Mouse (Mus musculus) embryonic facial prominence, embryonic 11.5 days (tissue): ENCODE measurements around the gene Hoxb4. TPM values are rescaled to one million over a fixed set of nuclear protein-coding genes. Genes with fewer than 3 reads are reported as not detected.
A peak's percentile ranks its signal among the peaks of the same experiment; 100 is the strongest.

Experiments
- ATAC-seq: fragments of 200-750 bp; cut with Nextera tagmentation; replicated peaks from 2 replicates; pipeline ENCODE4 v1.8.0; 2017; ENCODE audit warnings: low read depth; ENCODE audit not compliant: insufficient number of reproducible peaks, low FRiP score, low TSS enrichment
- DNase-seq: peaks from one replicate; pipeline ENCODE4 v3.0.0-alpha.2; 2015; ENCODE audit warnings: low spot score
- H3K27ac ChIP-seq: fragments of 300-500 bp; sonication (generic); replicated peaks from 2 replicates; pipeline ENCODE4 v1.5.1; 2014; ENCODE audit warnings: mild to moderate bottlenecking, low read depth, low read length, control low read depth
- H3K27me3 ChIP-seq: fragments of 300-500 bp; sonication (generic); 2 replicates; pipeline ENCODE4 v1.6.1; 2014; ENCODE audit warnings: mild to moderate bottlenecking, low read length, moderate library complexity, mixed read lengths; ENCODE audit not compliant: control insufficient read depth, insufficient read depth
- H3K36me3 ChIP-seq: fragments of 300-500 bp; sonication (generic); replicated peaks from 2 replicates; pipeline ENCODE4 v1.6.1; 2014; ENCODE audit warnings: low read depth, mild to moderate bottlenecking, low read length, moderate library complexity, mixed read lengths; ENCODE audit not compliant: control insufficient read depth, insufficient read depth
- H3K4me1 ChIP-seq: fragments of 300-500 bp; sonication (generic); 2 replicates; pipeline ENCODE4 v1.6.1; 2014; ENCODE audit warnings: low read length, mixed read lengths; ENCODE audit not compliant: control insufficient read depth, insufficient read depth
- H3K4me2 ChIP-seq: fragments of 300-500 bp; sonication (generic); 2 replicates; pipeline ENCODE4 v1.6.1; 2014; ENCODE audit warnings: low read depth, mild to moderate bottlenecking, control low read depth, low read length, moderate library complexity
- H3K4me3 ChIP-seq: fragments of 300-500 bp; sonication (generic); 2 replicates; pipeline ENCODE4 v1.5.1; 2014; ENCODE audit warnings: low read depth, low read length, control low read depth
- H3K9ac ChIP-seq: fragments of 300-500 bp; sonication (generic); replicated peaks from 2 replicates; pipeline ENCODE4 v1.6.1; 2014; ENCODE audit warnings: mild to moderate bottlenecking, control low read depth, low read length
- H3K9me3 ChIP-seq: fragments of 300-500 bp; sonication (generic); replicated peaks from 2 replicates; pipeline ENCODE4 v1.6.1; 2016; ENCODE audit warnings: mild to moderate bottlenecking, low read length, inconsistent platforms, mixed read lengths; ENCODE audit not compliant: control insufficient read depth
- WGBS: fragments of 180-500 bp; shearing (Covaris S2); extraction: QIAGEN DNeasy Blood & Tissue Kit; methylation state at CpG from one replicate; pipeline ENCODE4 v1.1.7; 2014; 5-methylcytosine and 5-hydroxymethylcytosine counted together
- polyA plus RNA-seq: library from polyadenylated mRNA; unstranded; fragments of >200 nt; fragmentation: Nextera tagmentation; extraction: Ambion mirVana; gene quantifications from 2 replicates; pipeline ENCODE4 v1.2.1, GENCODE M21; 2014

Hoxb4 gene
- polyA plus RNA-seq, 1 experiment from 2014 or later = 0.24 TPM

DNA sequence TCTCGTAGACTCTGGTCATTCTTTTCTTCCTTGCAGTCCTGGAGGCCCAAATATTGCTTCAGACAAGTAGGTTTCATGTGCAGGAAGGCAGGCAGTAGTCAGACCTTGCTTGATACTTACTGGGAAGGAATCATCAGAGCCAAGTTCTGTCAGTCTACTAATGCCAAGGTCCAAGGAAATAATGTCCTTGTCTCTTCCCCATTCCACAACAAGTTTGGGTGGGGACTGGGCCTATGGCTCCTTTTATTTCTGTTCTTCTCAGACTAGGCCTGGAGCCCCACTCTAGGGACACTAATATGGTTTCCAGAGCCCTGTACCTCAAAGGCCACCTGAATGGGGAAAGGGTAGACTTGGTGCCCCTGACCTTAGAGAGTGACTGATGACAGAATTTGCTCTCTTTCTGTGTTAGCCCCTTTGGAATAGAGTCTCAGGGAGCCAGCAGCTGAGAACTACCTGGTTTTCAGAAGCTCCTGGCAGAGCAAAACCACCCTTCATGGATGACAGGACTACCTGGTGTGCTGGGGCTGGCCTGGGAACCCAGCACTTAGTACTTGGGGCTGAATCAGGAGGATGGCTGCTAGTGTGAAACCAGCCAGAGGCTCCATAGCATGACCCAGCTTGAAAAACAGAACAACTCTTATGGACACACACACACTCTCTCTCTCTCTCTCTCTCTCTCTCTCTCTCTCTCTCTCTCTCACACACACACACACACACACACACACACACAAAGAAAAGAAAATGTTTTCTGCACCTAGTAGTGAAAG lies 29.4 kb upstream of the Hoxb4 start:
- 7% methylated on average over 1 of the region's 1 CpGs for WGBS
- no peak for DNase-seq
- no peak overlapping the region for H3K4me2 ChIP-seq

DNA sequence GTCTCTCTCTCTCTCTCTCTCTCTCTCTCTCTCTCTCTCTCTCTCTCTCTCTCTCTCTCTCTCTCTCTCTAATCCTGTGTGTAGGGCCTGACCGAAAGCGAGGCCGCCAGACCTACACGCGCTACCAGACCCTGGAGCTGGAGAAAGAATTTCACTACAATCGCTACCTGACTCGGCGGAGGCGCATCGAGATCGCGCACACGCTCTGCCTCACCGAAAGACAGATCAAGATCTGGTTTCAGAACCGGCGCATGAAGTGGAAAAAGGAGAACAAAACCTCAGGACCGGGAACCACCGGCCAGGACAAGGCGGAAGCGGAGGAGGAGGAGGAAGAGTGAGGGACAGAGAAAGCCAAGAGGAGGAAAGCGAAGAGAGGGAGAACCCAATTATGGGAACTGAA lies 28.8 kb upstream of the Hoxb4 start:
- Histone ChIP-seq H3K4me1 (no peaks in the 10 kb centered on the region), H3K27me3 (peaks cover 96% of the 10 kb centered on the region), H3K4me3 (no peak overlapping the region), H3K9me3 (no peaks in the 10 kb centered on the region), H3K4me2 (no peak overlapping the region), H3K27ac (no peak overlapping the region), H3K36me3 (no peaks in the 10 kb centered on the region), H3K9ac (no peak overlapping the region)
- WGBS = 2% methylated on average over 21 of the region's 21 CpGs
- no peak for ATAC-seq
- DNase-seq = no peak

More for the DNA sequence above, 29.4 kb upstream of the Hoxb4 start:
- H3K4me3 ChIP-seq = no peak overlapping the region
- H3K36me3 ChIP-seq = no peaks in the 10 kb centered on the region
- no peak overlapping the region for H3K9ac ChIP-seq
- H3K4me1 ChIP-seq = no peaks in the 10 kb centered on the region
- no peak overlapping the region for H3K27ac ChIP-seq
- no peak for ATAC-seq
- H3K27me3 ChIP-seq = peaks cover 94% of the 10 kb centered on the region
- H3K9me3 ChIP-seq = no peaks in the 10 kb centered on the region

DNA sequence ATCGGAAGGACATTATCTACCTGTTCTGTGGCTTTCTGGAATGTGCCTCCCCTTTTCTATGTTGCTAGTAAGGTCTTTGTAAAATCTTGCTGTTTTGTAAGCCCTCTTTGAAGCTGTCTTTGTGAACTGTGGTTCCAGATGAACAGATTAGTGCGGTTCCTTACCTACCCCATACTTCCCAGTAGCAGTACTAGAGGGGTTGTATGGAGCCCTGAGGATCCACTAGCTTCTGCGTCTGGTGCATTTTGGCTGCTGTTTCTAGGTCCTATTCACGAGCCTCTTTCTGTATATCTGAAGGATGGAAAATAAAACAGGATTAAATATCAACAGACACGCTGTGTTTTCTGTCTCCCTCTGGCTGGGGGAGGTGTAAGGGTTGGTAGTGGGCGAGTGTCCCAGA lies 28.2 kb upstream of the Hoxb4 start:
- WGBS = 7% methylated on average over 6 of the region's 6 CpGs
- no peak overlapping the region for H3K9ac ChIP-seq
- no peaks in the 10 kb centered on the region for H3K4me1 ChIP-seq

DNA sequence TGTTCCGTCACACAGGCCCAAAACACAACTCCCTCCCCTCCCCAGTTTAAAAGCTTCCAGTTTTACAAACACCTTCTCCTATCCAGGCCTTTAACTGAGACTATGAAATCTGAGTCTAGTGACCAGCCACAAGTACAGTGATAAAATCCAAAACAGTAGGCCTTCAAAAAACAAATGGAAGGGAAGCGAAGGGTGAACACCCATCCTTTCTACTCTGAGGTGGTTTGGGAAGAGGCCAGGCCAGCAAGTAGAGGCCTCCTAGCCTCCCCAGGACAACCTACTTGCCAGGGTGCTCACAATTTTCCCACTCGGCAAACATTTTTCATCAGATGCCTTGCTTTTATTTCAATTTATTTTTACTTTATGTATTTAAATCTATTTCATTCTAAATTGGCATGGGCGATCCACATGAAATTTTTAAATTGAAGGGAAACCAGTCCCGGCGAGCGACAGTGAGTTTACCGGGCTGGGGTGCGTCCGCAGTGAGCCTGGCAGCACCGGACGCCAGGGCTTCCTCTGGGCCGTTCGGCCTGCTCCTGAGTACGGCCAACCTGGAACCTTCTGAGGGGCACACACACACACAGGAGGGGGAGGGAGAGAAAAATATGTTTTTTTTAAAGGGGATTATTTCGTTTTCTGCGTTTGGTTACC lies 27.2 kb upstream of the Hoxb4 start:
- Histone ChIP-seq H3K4me1 (no peaks in the 10 kb centered on the region), H3K27me3 (peaks cover 96% of the 10 kb centered on the region), H3K27ac (no peak overlapping the region), H3K36me3 (no peaks in the 10 kb centered on the region), H3K9me3 (no peaks in the 10 kb centered on the region), H3K4me2 (no peak overlapping the region), H3K9ac (no peak overlapping the region), H3K4me3 (no peak overlapping the region)
- DNase-seq (no peak), ATAC-seq (no peak)
- 2% methylated on average over 17 of the region's 17 CpGs for WGBS

More for the DNA sequence above, 28.2 kb upstream of the Hoxb4 start:
- no peak overlapping the region for H3K4me3 ChIP-seq
- DNase-seq (no peak), ATAC-seq (no peak)
- no peaks in the 10 kb centered on the region for H3K36me3 ChIP-seq
- no peak overlapping the region for H3K27ac ChIP-seq
- no peaks in the 10 kb centered on the region for H3K9me3 ChIP-seq
- H3K27me3 ChIP-seq = peaks cover 96% of the 10 kb centered on the region
- no peak overlapping the region for H3K4me2 ChIP-seq

DNA sequence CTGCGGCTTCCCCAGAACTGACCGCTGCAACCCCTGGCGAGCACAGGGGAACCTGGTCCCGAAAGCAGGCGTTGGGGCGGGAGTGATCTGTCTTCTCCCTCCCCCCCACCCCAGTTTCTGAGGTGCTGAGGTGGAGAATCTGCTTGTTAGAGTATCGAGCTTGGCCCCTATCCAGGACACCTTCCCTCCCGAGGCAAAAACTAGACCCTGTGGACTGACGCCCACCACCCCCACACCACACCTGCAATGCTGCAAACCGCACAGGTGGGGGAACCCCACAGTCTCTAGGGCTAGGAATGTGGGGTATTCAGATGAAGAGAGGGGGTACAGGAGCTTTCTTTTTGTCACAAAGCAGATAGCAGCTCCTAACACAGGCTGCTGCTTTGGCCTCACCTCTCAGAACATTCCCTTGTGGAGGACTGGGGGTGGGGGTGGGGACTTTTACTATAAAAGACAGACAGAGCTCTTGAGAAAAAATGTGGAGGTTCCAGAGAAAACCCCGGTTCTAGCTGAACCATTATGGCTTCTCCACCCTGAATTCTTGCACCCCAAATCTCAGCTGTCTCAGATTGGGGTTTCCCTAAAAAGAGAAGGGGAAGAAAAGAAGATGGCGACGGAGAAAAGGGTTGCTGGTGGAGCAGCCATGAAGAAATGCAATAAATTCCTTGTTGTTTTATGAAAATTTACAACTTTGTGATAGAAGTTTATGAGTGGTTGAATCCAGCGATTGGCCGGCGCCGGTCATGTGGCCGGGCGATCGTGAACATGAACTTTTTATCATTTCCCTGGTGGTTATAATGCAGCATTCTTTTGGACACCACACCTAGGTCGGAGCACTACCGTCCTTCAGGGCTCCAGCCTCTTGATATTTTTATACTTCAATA lies 26.1 kb upstream of the Hoxb4 start, which contains the start of gene Hoxb6:
Gene Hoxb6, plus strand, starts transcription at position 796 of the 884 bp plus-strand sequence.
- no peak within 1 kb of the TSS for H3K27ac ChIP-seq
- H3K4me1 ChIP-seq = no peaks in the 10 kb centered on the region
- H3K36me3 ChIP-seq = no peaks in the 10 kb centered on the region
- no peaks in the 10 kb centered on the region for H3K9me3 ChIP-seq
- 0 out of 2 replicates have a peak within 1 kb of the TSS, but pooled peaks have one; percentile 5 for H3K4me3 ChIP-seq
- H3K9ac ChIP-seq = no peak within 1 kb of the TSS
- H3K4me2 ChIP-seq = no peak within 1 kb of the TSS
- 1% methylated on average over 22 of the region's 22 CpGs for WGBS
- no peak for DNase-seq
- ATAC-seq = no peak
- H3K27me3 ChIP-seq = peaks cover 96% of the 10 kb centered on the region

DNA sequence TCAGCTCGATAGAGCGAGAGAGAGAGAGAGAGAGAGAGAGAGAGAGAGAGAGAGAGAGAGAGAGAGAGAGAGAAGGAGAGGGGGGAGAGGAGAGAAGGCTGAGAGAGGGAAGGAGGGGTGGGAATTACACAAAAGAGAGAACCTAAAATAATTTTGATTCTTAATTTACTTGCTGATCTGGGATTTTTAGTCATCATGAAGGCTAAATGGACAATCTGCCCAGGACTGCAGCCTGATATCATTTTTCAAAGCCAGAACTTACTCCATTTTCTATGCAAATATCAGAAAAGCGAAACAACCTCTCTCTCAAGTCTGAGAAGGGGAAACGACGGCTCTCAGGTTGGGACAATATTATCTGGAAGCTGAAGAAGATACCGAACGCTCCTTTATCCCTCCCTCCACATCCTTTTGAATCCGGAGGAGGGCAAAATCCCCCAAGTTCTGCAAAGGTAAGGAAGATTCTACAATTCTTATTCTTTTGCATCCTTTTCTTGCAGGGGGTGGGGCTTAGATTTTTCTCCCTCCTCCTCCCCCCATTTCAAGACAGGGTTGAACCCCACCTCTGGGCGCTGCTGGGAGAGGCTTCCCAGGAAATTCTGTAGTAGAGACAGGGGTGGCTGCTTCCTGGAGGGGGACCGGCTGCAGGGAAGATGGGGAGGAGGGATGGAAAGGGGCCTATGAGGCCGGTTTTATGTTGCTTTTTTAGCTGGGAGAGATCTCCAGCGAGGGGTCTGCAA lies 25.3 kb upstream of the Hoxb4 start:
- 0 out of 2 replicates have a peak overlapping the region, but pooled peaks have one; percentile 5 for H3K4me3 ChIP-seq
- no peaks in the 10 kb centered on the region for H3K36me3 ChIP-seq
- peaks cover 95% of the 10 kb centered on the region for H3K27me3 ChIP-seq
- no peak for ATAC-seq
- H3K9me3 ChIP-seq = no peaks in the 10 kb centered on the region
- H3K27ac ChIP-seq = no peak overlapping the region
- WGBS = 1% methylated on average over 12 of the region's 12 CpGs
- H3K4me1 ChIP-seq = no peaks in the 10 kb centered on the region
- no peak for DNase-seq
- no peak overlapping the region for H3K4me2 ChIP-seq
- no peak overlapping the region for H3K9ac ChIP-seq

DNA sequence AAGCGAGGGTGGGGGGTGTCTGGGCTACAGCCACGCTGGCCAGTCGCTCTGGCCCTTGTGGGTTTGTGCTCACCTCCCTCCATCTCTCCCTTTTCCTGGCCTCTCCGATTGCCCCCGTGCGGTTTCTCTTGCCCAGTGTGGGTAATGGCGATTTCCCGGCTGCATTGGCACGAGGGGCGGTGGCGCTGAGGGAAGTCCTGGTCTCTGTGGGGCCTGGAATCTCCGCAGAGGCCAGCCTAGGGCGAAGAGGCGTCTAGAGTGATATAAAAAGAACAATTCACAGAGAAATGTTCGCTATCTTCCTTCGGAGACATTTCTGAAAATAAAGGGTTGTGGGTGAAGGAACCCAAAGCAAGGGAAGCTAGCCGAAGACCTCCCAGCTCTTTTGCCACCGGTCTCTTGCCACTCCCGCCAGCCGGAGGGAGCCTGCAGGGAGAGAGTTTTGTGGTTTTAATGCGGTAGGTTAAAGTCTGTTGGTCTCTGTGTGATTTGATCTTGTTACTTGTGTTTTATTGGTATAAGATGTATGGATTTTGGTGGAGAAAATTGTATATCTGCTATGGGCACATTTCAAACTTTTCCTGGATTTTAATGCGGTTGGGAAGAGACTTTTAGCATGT lies 24.7 kb upstream of the Hoxb4 start:
- Histone ChIP-seq H3K4me3 (no peak overlapping the region), H3K27ac (no peak overlapping the region), H3K27me3 (peaks cover 95% of the 10 kb centered on the region), H3K9me3 (no peaks in the 10 kb centered on the region), H3K4me1 (no peaks in the 10 kb centered on the region), H3K36me3 (no peaks in the 10 kb centered on the region), H3K4me2 (no peak overlapping the region), H3K9ac (no peak overlapping the region)
- under 1% methylated on average over 21 of the region's 22 CpGs for WGBS
- ATAC-seq (no peak), DNase-seq (no peak)
